Mouse (Mus musculus) heart, adult 11 months (tissue): ENCODE data around the gene Ptges3l.
"Not testable (repeated sequence)": the region's sequence is repeated elsewhere in the genome, so short reads cannot be mapped to it uniquely, and the experiment has no call there.

Source experiments
- DNase-seq: peaks from one replicate; pipeline ENCODE4 v3.0.0; 2022

Ptges3l gene

DNA sequence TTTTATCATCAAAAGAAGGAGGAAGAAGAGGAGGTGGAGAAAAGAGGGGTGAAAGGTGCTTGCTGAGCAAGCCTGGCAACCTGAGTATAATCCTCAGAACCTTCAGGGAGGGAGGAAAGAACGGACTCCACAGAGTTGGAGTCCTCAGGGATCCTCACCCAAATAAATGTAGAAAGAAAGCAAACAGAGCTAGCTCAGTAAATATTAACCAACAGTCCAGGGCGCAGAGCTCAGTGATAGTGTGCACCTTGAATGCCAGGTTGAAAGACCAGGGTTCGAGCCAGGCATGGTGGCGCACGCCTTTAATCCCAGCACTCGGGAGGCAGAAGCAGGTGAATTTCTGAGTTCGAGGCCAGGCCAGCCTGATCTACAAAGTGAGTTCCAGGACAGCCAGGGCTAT, 30.5 kb upstream of the Ptges3l start:
- peak; percentile 53 for DNase-seq

DNA sequence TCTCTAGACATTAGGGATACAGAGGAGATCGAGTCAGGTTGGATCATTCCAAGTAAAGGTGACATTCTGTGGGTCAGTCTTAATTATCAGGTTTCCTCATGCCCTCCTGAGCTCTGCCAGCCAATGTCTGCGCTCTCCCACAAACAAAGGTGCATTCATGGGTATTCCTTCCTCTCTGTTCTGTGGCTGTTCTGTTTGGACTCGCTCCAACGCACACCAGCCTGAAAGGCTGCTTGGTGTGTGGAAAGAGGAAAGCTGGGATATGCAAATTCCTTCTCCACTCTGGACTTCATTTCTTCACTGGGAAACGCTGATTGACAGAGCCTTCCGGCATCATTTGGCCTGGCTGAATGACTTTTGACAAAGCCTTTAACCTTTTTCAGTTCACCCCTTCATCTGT, 29.6 kb upstream of the Ptges3l start:
- DNase-seq = peak; percentile 78

DNA sequence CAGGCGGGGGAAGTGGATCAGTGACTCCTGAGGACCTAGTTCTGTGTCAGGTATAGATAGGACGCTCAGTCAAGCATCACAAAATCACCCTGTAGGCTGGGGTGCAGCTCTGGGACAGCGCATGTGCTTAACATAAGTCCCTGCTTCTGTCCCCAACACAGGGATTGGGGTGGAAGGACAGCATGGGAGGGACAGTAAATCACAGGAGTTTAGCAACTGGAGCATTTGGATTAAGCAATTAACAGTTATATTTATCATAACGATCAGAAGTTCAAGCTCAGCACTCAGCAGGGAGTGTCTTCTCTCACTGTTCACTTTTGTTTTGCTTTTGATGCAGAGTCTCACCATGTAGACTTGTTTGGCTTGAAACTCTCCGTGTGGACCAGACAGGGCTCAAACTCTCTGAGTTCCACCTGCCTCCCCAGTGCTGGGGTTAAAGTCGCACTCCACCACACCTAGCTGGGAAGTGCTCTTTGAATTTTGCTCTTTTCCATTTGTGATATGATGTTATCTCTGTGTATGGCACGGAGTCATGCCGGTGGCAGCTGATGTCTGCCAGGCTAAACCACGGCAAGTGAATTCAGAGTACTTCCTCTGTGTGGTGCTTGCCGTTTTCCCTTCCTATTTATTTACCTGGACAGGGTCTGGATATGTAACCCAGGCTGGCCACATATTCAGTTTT, 27.1 kb upstream of the Ptges3l start:
- peak; percentile 83 for DNase-seq

DNA sequence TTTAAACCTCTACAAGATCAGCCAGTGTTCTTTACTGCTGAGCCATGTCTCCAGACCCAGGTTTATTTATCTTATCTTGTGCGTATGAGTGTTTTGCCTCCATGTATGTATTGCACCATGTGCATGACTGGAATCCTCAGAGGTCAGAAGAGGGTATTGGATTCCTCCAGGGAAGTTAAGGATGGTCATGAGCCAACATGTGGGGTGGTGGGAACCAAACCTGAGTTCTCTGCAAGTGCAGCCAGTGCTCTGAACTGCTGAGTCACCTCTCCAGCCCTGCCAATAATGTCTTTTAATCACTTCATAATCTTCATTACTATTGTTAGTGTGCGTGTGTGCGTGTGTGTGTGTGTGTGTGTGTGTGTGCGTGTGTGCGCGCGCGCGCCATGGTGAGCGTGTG, 26.4 kb upstream of the Ptges3l start:
- peak; percentile 78 for DNase-seq

DNA sequence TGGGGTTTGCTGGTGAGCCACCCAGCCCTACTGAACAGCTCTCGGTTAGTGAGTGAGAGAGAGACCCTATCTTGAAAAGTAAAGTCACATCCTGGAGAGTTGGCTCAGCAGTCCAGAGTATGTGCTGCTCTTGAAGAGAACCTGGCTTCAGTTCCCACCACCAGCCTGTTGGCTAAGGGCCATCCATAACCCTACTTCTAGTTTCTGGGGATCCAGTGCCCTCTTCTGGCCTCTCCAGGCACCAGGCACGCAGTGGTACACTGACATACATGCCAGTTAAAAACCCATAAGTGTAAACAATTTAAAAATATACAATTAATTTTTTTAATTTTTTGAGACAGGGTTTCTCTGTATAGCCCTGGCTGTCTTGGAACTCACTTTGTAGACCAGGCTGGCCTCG, 25.3 kb upstream of the Ptges3l start:
- peak; percentile 76 for DNase-seq

DNA sequence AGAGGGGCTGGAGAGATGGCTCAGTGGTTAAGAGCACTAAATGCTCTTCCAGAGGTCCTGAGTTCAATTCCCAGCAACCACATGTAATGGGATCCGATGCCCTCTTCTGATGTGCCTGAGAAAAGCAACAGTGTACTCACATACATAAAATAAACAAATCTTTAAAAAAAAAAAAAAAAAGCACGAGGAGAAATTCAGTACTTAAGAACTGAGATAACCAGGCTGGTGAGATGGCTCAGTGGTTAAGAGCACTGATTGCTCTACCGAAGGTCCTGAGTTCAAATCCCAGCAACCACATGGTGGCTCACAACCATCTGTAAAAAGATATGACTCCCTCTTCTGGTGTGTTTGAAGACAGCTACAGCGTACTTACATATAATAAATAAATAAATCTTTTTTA, 24.5 kb upstream of the Ptges3l start:
- not testable (repeated sequence) for DNase-seq

DNA sequence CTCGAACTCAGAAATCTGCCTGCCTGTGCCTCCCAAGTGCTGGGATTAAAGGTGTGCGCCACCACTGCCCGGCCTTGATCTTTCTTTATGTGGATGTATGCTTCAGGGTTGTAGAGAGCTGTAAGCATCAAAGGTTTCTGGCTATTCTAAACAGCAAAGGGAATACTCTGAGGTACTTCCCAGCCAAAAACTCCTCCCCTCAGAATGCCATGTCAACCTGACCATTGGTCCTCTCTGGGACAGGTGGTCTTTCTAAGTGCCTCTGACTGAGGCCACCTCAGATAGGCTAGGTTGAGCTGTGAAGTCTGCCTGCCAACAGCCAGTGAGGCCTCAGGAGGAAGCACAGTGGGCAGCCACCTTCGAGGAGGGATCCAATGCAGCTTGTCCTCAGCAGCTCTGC, 23.8 kb upstream of the Ptges3l start:
- DNase-seq = peak; percentile 92

DNA sequence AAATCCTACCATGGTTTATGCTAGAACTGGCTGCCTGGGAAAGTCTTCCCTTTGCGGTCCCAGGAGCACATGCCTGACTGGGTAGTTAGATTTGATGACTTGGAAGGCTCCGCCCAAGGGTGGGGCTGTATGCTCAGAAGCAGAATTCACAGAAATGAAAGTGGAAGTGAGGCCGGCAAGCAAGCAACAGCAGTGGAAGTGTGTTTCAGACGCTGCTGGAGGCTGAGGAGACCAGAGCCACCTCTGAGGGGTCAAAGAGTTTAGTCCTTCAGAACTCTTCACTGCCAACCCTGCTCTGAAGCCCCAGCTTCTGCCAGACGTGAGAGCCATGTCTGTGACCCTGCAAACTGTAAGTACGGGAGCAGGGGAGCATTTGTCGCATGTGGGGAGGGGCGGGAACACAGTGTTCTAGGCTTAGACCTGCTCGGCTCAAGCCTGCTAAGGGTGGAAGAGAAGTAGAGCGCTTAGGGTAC, 23.2 kb upstream of the Ptges3l start, which contains the start of gene Ifi35:
Ifi35 (plus strand) TSS at position 134 of the 473 bp plus-strand sequence.
- DNase-seq = peak; percentile 99

DNA sequence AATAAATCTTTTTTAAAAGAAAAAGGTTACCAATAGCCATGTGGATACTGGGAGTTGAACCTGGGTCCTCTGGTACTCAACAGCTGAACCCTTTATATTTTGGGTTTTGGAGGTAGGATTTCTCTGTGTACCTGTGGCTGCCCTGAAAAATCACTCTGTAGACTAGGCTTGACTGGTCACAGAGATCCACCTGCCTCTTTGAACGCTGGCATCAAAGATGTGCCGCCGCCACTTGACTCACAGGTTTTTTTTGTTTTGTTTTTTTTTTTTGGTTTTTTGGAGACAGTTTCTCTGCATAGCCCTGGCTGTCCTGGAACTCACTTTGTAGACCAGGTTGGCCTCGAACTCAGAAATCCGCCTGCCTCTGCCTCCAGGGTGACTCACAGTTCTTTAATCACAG, 22.7 kb upstream of the Ptges3l start:
- no peak for DNase-seq

DNA sequence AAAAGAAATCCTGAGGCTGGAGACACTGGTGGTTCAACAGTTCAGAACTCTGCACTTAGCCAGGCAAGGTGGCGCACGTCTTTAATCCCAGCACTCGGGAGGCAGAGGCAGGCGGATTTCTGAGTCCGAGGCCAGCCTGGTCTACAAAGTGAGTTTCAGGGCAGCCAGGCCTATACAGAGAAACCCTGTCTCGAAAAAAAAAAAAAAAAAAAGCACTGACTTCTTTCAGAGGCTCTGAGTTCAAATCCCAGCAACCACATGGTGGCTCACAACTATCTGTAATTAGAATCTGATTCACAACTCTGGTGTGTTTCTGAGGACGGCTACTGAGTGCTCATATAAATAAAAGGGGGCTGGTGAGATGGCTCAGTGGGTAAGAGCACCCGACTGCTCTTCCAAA, 21.7 kb upstream of the Ptges3l start:
- DNase-seq = not testable (repeated sequence)

DNA sequence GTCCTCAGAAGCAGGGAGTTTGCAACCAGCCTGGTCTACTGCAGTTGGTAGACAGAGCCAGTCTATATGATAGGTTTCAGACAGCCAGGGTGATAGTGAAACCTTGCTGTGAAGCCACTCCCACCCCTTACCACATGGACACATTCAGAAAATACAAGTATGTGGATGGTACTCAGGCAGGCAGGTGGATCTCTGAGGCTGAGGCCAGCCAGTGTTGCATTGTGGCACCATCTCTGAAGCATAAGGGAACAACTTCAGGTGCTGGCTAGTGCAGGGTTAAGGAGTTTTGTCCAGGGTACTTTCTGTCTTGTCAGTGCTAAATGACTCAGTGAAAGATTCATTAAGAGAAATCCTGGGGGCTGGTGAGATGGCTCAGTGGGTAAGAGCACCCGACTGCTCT, 21.2 kb upstream of the Ptges3l start:
- DNase-seq = no peak

DNA sequence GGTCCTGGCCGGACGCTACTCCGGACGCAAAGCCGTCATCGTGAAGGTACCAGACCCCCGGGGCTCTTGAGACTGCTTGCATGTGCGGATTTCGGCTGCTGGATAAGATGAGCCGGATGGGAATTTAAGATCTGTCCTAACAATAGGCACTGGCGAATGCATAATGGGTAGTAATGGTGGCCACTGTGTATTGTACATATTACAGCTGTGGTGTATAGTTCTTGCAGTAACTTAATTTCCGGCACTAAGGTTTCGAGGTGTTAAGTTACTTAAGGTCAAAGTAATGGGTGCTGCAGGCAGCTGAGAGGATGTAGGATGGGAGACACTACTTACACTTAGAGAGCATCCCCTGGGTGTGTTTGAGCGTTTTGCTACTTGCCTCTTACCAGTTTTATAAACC, 17.6 kb upstream of the Ptges3l start:
- DNase-seq = no peak

DNA sequence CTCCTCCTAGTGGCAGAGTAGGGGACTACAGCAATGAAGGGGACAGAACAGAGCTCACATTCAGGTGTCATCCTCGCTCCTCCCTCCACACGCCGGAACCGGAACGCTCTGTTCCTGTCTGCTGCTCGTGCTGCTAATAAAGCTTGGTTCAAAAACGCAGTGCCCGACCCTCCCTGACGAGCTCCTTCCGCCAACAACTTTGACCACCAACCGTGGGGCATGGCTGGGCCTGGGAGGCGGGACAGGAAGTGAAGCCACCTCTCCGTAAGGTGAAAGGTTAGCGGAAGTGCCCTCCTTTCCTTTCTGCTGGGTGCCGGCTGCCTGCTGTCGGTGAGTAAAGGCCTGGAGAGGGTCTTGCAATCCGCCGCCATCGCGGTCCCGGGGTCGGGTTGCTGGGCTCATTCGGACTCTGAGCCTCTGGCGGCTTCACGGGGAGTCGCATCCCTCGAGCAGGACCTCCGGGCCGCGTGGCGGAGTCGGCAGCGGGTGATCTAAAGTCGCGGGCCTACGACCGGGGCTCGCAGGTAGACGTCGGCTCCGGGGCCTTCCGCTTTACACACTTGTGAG, 17.1 kb upstream of the Ptges3l start, which contains the start of gene Rpl27:
Rpl27 (plus strand) TSS at position 172 of the 567 bp plus-strand sequence.
- DNase-seq = peak; percentile 100

DNA sequence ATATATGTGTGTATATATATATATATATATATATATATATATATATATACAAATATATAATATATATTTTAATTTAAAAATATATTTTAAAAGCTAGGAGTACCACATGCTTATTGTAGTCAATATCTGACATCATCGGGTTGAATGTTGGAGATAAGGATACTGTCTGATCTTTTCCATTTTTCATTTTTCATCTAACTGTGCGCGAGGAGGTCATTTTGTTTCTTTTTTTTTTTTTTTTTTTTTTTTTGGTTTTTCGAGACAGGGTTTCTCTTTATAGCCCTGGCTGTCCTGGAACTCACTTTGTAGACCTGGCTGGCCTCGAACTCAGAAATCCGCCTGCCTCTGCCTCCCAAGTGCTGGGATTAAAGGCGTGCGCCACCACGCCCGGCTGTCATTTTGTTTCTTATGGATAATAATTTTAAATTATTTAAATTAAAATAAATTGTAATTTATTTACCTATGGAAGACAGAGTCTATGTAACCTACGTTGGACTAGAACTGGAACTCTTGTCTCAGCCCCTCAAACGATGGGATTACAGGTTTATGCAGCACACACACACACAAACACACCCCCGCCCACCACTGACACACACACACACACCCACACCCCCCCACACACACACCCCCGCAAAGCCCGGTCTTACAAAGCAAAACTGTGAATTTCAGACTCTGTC, 16.5 kb upstream of the Ptges3l start:
- DNase-seq = not testable (repeated sequence)

DNA sequence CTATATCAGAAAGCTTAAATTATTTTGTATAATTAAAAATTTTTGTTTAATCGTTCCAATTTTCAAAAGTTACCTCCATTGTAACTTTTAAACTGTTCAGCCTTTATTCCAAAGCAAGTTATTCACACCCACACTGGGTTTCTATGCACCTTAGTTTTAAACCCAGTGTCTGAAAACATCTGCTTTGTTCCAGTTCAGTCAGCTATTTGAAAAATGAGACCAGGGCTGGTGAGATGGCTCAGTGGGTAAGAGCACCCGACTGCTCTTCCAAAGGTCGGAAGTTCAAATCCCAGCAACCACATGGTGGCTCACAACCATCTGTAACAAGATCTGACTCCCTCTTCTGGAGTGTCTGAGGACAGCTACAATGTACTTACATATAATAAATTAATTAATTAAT, 12.9 kb upstream of the Ptges3l start:
- DNase-seq = not testable (repeated sequence)

DNA sequence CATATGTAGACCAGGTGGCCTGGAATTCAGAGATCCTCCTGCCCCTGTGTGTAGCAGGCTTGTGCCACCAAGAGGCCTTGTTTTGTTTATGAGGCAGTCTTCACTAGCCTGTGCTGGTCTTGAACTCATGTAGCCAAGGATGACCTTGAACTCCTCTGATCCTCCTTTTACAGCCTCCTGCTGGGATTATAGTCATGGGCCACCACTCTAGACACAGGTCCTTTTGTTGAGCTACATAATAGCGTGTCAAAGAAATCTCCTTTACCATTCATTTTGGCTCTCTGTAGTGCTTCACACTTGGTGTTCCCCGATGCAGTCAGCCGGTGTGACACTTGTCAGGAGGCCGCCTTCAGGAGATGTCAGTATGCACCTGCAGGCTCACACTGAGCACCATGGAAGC, 11.8 kb upstream of the Ptges3l start:
- DNase-seq = no peak

DNA sequence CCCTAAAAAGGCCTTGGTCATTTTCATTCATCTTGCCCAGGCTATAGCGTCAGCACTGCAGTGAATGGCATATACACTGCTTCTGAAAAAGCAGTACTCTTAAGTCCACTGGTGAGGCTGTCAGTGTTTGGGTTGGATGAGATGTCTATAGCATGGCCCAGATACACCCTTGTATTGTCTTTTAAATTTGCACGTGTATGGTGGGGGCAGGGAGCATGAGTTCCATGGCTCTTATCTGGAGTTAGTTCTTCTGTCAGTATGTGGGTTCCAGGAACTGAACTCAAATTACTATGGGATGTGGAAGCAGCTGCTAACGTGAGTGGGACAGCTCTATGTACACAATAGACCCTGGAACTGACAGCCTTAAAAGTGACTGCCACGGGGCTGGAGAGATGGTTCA, 10.7 kb upstream of the Ptges3l start:
- no peak for DNase-seq

DNA sequence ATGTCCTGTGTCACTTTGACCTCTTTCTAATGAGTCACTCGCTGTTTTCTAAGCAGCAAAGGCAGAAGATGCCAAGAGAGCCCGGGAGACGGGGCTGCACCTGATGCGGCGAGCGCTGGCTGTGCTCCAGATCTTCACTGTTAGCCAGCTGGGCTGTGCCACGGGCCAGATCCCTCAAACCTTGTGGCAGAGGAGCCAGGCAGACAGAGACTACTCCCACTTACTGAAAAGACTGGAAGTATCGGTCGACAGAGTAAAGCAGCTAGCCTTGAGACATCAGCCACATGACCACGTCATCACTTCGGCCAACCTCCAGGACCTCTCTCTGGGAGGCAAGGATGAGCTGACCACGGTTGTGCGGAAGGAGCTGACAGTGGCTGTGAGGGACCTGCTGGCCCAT, 8.3 kb upstream of the Ptges3l start:
- no peak for DNase-seq

DNA sequence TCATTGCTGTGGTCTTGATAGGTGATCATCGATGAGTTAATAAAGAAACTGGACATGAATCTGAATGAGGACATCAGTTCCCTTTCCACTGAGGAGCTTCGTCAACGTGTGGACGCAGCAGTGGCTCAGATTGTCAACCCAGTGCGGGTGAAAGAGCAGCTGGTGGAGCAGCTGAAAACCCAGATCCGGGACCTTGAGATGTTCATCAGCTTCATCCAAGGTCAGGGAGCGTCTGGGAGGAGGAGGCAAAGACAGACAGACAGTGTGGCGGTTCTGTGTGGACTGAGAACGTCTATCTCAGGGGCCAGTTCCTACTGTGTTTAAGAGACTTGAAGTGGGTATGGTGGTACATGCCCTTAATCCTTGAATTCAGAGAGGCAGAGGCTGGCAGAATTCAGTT, 6.2 kb upstream of the Ptges3l start:
- DNase-seq = no peak

DNA sequence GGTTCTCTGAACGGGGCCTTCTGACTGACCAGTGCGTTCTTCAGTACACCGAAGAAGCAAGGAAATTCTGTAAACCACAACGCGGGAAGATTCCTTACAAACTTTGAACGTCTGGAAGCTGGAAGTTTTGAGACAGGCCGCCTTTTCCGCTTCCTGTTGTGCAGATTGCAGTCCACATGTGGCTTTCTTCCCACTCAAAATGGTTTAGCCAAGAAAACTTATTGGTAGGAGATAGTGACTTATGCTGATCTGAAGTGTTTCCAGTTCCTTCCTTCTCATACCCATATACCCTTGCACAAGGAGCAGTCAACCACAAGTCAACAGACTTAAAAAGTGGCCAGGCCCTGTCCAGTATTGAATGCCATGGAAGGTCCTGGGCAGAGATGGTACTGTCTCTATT, 1.0 kb upstream of the Ptges3l start:
- no peak for DNase-seq

DNA sequence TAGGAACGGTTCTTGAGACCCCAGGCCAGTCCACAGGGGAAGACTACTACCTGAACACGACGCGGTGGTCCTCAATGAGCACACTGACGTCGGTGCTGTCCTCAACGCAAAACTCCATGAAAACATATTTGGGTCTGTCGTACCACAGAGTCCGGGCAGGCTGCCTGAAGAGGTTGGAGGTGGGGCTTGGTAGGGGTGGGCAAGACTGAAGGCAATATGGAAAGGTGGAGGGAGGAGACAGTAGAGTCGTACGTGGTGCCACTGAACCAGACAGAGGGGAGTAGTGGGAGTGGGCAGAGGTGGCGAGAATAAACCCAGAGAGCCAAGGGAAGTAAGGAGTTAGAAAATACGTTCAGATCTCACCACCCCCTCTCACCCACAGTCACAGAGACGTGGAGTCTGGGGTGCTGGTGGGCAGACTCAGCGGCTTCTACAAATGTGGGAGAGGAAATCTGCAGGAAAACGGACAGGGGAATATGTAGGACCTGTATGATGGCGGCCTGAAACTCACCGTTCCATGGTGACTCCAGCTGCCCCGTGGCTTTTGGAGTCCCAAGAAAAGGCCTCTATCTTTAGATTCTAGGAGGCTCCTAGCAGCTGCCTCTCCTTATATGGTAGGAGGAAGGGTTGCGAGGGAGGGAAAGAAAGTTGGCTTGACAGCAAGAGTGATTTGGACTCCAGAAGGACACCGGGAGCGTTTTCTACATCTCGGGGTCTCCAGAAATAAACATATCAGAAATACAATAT, 855 bp downstream of the Ptges3l start, which contains the start of gene Gm27029:
Gm27029 (minus strand) TSS at position 692 of the 747 bp plus-strand sequence.
- peak; percentile 96 for DNase-seq

DNA sequence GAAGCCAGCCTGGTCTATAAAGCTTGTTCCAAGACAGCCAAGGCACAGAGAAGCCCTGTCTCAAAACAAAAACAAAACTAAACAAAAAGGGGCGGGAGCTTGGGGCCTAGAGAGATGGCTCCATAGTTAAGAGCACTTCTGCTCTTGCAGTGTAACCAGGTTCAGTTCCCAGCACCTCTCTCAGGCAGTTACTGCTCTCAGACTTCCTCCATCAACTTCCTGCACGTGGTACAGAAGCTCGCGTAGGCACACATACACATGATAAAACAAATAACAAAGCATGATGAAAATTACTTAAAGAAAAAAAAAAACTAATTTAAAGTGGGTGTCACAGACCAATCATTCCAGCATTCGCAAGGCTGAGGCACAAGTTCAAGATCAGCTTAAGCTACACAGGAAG, 5.0 kb downstream of the Ptges3l start:
- DNase-seq = no peak

DNA sequence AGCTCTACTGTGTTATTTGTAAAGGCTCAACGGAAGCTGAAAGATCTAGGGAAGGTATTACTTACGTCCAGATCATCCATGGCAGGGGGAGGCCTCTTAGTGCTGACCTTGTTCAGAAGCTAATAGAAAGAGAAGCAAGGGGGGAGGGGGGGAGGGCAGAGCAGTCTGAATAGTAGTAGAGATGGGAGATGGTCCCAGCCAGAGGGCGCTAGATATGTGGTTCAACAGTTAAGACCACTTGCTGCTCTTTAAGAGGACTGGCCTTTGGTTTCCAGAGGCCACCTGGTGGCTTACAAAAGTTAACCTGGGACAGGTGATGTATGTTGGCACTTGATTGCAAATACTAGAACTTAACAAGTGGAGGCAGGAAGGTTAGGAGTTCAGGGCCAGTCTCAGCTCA, 5.5 kb downstream of the Ptges3l start:
- no peak for DNase-seq
